Mouse (Mus musculus) lung, embryonic 14.5 days (tissue): ENCODE results near the gene Prrg3. TPM values are rescaled to one million over a fixed set of nuclear protein-coding genes. Genes with fewer than 3 reads are reported as not detected.
A peak's percentile ranks its signal among the peaks of the same experiment; 100 is the strongest.
"Not testable (repeated sequence)": the region's sequence is repeated elsewhere in the genome, so short reads cannot be mapped to it uniquely, and the experiment has no call there.

Experiments
- ATAC-seq: fragments of 200-750 bp; cut with Nextera tagmentation; 2 replicates; pipeline ENCODE4 v1.8.0; 2017; ENCODE audit warnings: mild to moderate bottlenecking, moderate TSS enrichment, moderate library complexity; ENCODE audit not compliant: insufficient read depth
- DNase-seq: peaks from one replicate; pipeline ENCODE4 v3.0.0-alpha.2; 2015
- H3K27ac ChIP-seq: fragments of 300-500 bp; sonication (generic); 2 replicates; pipeline ENCODE4 v1.5.1; 2014; ENCODE audit warnings: low read depth, mild to moderate bottlenecking, moderate library complexity
- H3K27me3 ChIP-seq: fragments of 300-500 bp; sonication (generic); 2 replicates; pipeline ENCODE4 v1.6.1; 2014; ENCODE audit warnings: low read length, control low read depth; ENCODE audit not compliant: insufficient read depth
- H3K36me3 ChIP-seq: fragments of 300-500 bp; sonication (generic); 2 replicates; pipeline ENCODE4 v1.6.1; 2014; ENCODE audit warnings: control low read depth; ENCODE audit not compliant: insufficient read depth
- H3K4me1 ChIP-seq: fragments of 300-500 bp; sonication (generic); 2 replicates; pipeline ENCODE4 v1.6.1; 2014; ENCODE audit warnings: antibody characterized with exemption, control low read depth; ENCODE audit not compliant: insufficient read depth
- H3K4me2 ChIP-seq: fragments of 300-500 bp; sonication (generic); 2 replicates; pipeline ENCODE4 v1.6.1; 2014; ENCODE audit warnings: mild to moderate bottlenecking
- H3K4me3 ChIP-seq: fragments of 300-500 bp; sonication (generic); 2 replicates; pipeline ENCODE4 v1.5.1; 2014; ENCODE audit warnings: low read depth, low read length
- H3K9ac ChIP-seq: fragments of 300-500 bp; sonication (generic); 2 replicates; pipeline ENCODE4 v1.6.1; 2014
- H3K9me3 ChIP-seq: fragments of 300-500 bp; sonication (generic); 2 replicates; pipeline ENCODE4 v1.6.1; 2016; ENCODE audit warnings: low read depth, low read length, control low read depth
- CTCF ChIP-seq: IDR thresholded peaks from 2 replicates; pipeline ENCODE4 v1.5.1; 2016; ENCODE audit warnings: antibody characterized with exemption, low read depth
- WGBS: fragments of 180-500 bp; shearing (Covaris S2); extraction: QIAGEN DNeasy Blood & Tissue Kit; methylation state at CpG from one replicate; pipeline ENCODE4 v1.1.7; 2014; 5-methylcytosine and 5-hydroxymethylcytosine counted together
- polyA plus RNA-seq: library from polyadenylated mRNA; unstranded; fragments of >200 nt; fragmentation: Nextera tagmentation; extraction: Ambion mirVana; gene quantifications from 2 replicates; pipeline ENCODE4 v1.2.1, GENCODE M21; 2014

Gene Prrg3
- polyA plus RNA-seq, 1 experiment from 2014 or later = 21.2 TPM

- TF ChIP-seq CTCF = no peak
- Histone ChIP-seq H3K4me3 (no peak within 1 kb of the TSS), H3K27me3 (no peaks in the 10 kb centered on the region), H3K36me3 (no peaks in the 10 kb centered on the region), H3K9me3 (no peaks in the 10 kb centered on the region), H3K4me1 (no peaks in the 10 kb centered on the region), H3K9ac (no peak within 1 kb of the TSS), H3K4me2 (no peak within 1 kb of the TSS), H3K27ac (no peak within 1 kb of the TSS)
- DNase-seq = no peak
- 59% methylated on average over 2 of the region's 2 CpGs for WGBS
- no peak for ATAC-seq
Observed at GRCm38 (mm10) chrX:71972686-71973085, 10.3 kb downstream of the Prrg3 start, which contains the start of gene Fate1. Gene Fate1 (plus strand): TSS chrX:71972986.

- H3K4me3 ChIP-seq, DNase-seq, H3K27ac ChIP-seq, H3K36me3 ChIP-seq, H3K9me3 ChIP-seq, H3K4me2 ChIP-seq, H3K4me1 ChIP-seq, ATAC-seq, H3K9ac ChIP-seq, H3K27me3 ChIP-seq: not testable (repeated sequence)
Observed at GRCm38 (mm10) chrX:71977681-71978080, 15.3 kb downstream of the Prrg3 start.

- DNase-seq = peak; percentile 25
- TF ChIP-seq CTCF = no peak
- Histone ChIP-seq H3K4me3 (no peak overlapping the region), H3K4me1 (no peaks in the 10 kb centered on the region), H3K36me3 (no peaks in the 10 kb centered on the region), H3K27me3 (no peaks in the 10 kb centered on the region), H3K9me3 (no peaks in the 10 kb centered on the region), H3K9ac (no peak overlapping the region), H3K4me2 (no peak overlapping the region), H3K27ac (no peak overlapping the region)
- WGBS = 46% methylated on average over 3 of the region's 3 CpGs
- ATAC-seq = no peak
Observed at GRCm38 (mm10) chrX:71980443-71980842, 18.0 kb downstream of the Prrg3 start.

GRCm38 (mm10) chrX:71981322-71981721 lies 18.9 kb downstream of the Prrg3 start:
- H3K4me1 ChIP-seq = no peaks in the 10 kb centered on the region
- no peak overlapping the region for H3K9ac ChIP-seq
- DNase-seq (peak; percentile 19), ATAC-seq (no peak)
- no peaks in the 10 kb centered on the region for H3K9me3 ChIP-seq
- no peak for TF ChIP-seq CTCF
- WGBS = 48% methylated on average over 2 of the region's 2 CpGs
- no peak overlapping the region for H3K4me3 ChIP-seq
- no peak overlapping the region for H3K4me2 ChIP-seq
- H3K36me3 ChIP-seq = no peaks in the 10 kb centered on the region
- no peaks in the 10 kb centered on the region for H3K27me3 ChIP-seq
- no peak overlapping the region for H3K27ac ChIP-seq

DNA sequence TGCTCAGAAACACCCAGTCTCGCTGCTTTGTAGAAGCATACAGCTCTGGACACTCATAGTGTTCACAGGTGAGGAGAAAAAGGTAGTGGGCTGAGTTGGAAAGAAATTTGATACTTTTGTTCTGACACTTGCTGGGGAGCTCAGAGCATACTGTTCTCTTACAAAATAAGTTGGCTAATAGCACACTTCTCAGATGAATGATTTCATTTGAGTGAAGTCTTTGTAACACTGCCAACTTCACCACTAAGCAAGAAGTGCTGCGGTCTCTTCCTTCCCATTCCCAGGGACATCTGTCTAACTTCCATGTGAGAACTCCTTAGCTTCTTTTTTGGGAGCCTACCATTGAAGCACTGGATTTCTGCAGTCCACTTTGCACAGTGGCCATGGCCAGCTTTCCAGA lies 20.8 kb downstream of the Prrg3 start:
- WGBS = 45% methylated on average over 2 of the region's 2 CpGs
- Histone ChIP-seq H3K27me3 (no peaks in the 10 kb centered on the region), H3K9me3 (no peaks in the 10 kb centered on the region), H3K9ac (no peak overlapping the region), H3K4me2 (no peak overlapping the region), H3K4me3 (no peak overlapping the region), H3K27ac (no peak overlapping the region), H3K36me3 (no peaks in the 10 kb centered on the region), H3K4me1 (no peaks in the 10 kb centered on the region)
- DNase-seq = no peak
- no peak for ATAC-seq
- no peak for TF ChIP-seq CTCF

- H3K4me3 ChIP-seq = no peak overlapping the region
- ATAC-seq (no peak), DNase-seq (peak; percentile 51)
- peak; percentile 46 for TF ChIP-seq CTCF
- no peak overlapping the region for H3K4me2 ChIP-seq
- no peaks in the 10 kb centered on the region for H3K27me3 ChIP-seq
- no peaks in the 10 kb centered on the region for H3K4me1 ChIP-seq
- 68% methylated on average over 1 of the region's 1 CpGs for WGBS
- H3K9me3 ChIP-seq = no peaks in the 10 kb centered on the region
- H3K27ac ChIP-seq = no peak overlapping the region
- H3K9ac ChIP-seq = no peak overlapping the region
- H3K36me3 ChIP-seq = no peaks in the 10 kb centered on the region
Observed at GRCm38 (mm10) chrX:71983775-71984174, 21.4 kb downstream of the Prrg3 start.

DNA sequence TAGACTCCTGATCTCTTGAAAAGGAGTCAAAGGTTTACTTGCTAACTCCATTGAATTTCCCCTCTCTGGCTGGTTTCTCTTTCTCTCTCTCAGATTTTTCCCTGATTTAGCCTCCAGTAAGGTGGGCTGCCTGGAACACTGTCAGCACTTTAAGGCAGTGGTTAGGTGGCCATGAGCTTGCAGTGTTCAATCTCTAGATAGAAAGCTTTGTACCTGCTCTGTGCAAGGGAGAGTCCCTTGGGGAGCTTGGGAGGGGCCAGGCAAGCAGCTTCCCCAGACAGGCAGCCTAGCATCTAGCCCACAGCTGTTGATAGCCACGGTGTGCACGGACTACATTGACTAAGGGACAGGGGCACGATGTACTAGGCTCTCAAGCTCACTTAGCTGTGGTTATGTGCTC lies 29.1 kb downstream of the Prrg3 start, which contains the start of gene Cnga2:
Gene Cnga2, plus strand, starts transcription at position 301 of the 400 bp plus-strand sequence.
- no peaks in the 10 kb centered on the region for H3K9me3 ChIP-seq
- H3K4me1 ChIP-seq = no peaks in the 10 kb centered on the region
- no peaks in the 10 kb centered on the region for H3K27me3 ChIP-seq
- no peak within 1 kb of the TSS for H3K4me3 ChIP-seq
- no peak within 1 kb of the TSS for H3K27ac ChIP-seq
- ATAC-seq = no peak
- no peaks in the 10 kb centered on the region for H3K36me3 ChIP-seq
- 82% methylated on average over 3 of the region's 3 CpGs for WGBS
- DNase-seq = no peak
- H3K9ac ChIP-seq = no peak within 1 kb of the TSS
- H3K4me2 ChIP-seq = no peak within 1 kb of the TSS
- TF ChIP-seq CTCF = no peak

- Histone ChIP-seq H3K9me3 (no peaks in the 10 kb centered on the region), H3K27ac (no peak overlapping the region), H3K36me3 (no peaks in the 10 kb centered on the region), H3K9ac (no peak overlapping the region), H3K4me1 (no peaks in the 10 kb centered on the region), H3K4me2 (no peak overlapping the region), H3K4me3 (no peak overlapping the region), H3K27me3 (no peaks in the 10 kb centered on the region)
- ATAC-seq = no peak
- WGBS = 39% methylated on average over 1 of the region's 1 CpGs
- no peak for DNase-seq
- TF ChIP-seq CTCF = no peak
Observed at GRCm38 (mm10) chrX:71995972-71996371, 33.5 kb downstream of the Prrg3 start.
